Mouse (Mus musculus) cerebellum, postnatal 36 days (tissue): ENCODE results near the gene 2610528J11Rik.

Experiments used
- DNase-seq, 2 experiments: peaks; one replicate each; pipeline ENCODE4 v3.0.0; 2021 to 2022; ENCODE audit warnings: mixed read lengths in 2 of 2

Gene 2610528J11Rik

GRCm38 (mm10) chr4:118543158-118543530 lies 16.3 kb downstream of the 2610528J11Rik start:
- no peak for DNase-seq

GRCm38 (mm10) chr4:118543592-118544260 lies 16.9 kb downstream of the 2610528J11Rik start, which contains the start of gene Tmem125:
Gene Tmem125 (minus strand): TSS chr4:118544044.
- DNase-seq, result no peak

- no peak for DNase-seq
These were observed 17.8 kb downstream of the 2610528J11Rik start for GRCm38 (mm10) chr4:118544441-118545127.

GRCm38 (mm10) chr4:118547424-118548129 lies 20.8 kb downstream of the 2610528J11Rik start:
- peak; percentile 44 to 47 for DNase-seq

GRCm38 (mm10) chr4:118548130-118548480 lies 21.3 kb downstream of the 2610528J11Rik start:
- peak; percentile 6 to 16 for DNase-seq

GRCm38 (mm10) chr4:118553039-118553649 lies 26.3 kb downstream of the 2610528J11Rik start:
- no peak for DNase-seq

GRCm38 (mm10) chr4:118564062-118564925 lies 37.5 kb downstream of the 2610528J11Rik start:
- no peak for DNase-seq

- no peak for DNase-seq
These were observed 38.1 kb downstream of the 2610528J11Rik start for GRCm38 (mm10) chr4:118564926-118565279.

- no peak for DNase-seq
These were observed 39.4 kb downstream of the 2610528J11Rik start for GRCm38 (mm10) chr4:118566161-118566676.

GRCm38 (mm10) chr4:118568709-118569108 lies 41.9 kb downstream of the 2610528J11Rik start:
- no peak for DNase-seq

- DNase-seq, result no peak
These were observed 42.5 kb downstream of the 2610528J11Rik start for GRCm38 (mm10) chr4:118569320-118569719.

- no peak for DNase-seq
These were observed 44.6 kb downstream of the 2610528J11Rik start for GRCm38 (mm10) chr4:118571441-118571840.

- peak; percentile 76 to 77 for DNase-seq
These were observed 49.3 kb downstream of the 2610528J11Rik start for GRCm38 (mm10) chr4:118576097-118576496.

- peak in 1 of 2 experiments; percentile 28 for DNase-seq
These were observed 52.5 kb downstream of the 2610528J11Rik start for GRCm38 (mm10) chr4:118579313-118579712.
